Mouse (Mus musculus): ENCODE measurements around the gene Ice2. TPM values are rescaled to one million over a fixed set of nuclear protein-coding genes. Genes with fewer than 3 reads are reported as not detected.
A peak's percentile ranks its signal among the peaks of the same experiment; 100 is the strongest.

Gene Ice2
- total and polyA plus RNA-seq, 3 experiments, result 11.6 to 14.6 TPM; not detected in 1

DNA sequence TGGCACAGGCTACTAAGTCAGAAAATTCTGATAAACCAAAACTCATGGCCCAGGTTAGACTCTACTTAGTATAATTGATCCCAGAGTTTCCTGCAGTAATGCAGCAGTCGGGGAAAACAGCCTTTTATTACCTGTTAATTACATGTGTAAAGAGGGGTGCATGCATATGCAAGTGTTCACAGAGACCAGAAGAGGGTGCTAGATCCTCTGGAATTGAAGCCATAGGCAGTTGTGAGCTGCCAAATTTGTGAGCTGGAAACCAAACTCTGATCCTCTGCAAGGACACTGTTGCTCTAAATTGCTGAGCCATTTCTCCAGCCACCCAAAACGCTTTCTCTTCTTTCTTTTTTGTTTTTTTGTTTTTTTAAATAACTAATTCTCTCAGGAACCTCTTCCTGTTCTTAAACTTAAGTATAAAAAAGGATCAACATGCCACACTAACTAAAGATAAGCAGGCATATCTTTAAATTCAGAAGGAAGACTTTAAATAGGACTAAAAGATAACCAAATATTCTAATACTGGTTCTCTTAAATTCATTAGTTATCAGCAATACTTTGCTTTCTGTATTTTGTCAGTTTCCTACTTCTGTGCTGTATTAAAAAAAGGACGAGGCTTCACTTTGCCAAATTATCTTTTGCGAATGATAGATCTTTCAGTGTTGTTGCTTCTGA, 20.6 kb upstream of the Ice2 start (continued):
- 0 out of 2 replicates have a peak, but pooled peaks have one; percentile 5 for TF ChIP-seq NRF1 (IDR thresholded peaks at IDR 0.05; ENCODE audit: insufficient read depth, low read depth, low read length, poor library complexity, severe bottlenecking)
- no peak for TF ChIP-seq MAZ (IDR thresholded peaks at IDR 0.05; ENCODE audit: low read depth, low read length)
- TF ChIP-seq RCOR1 (IDR thresholded peaks at IDR 0.05; ENCODE audit: low read depth, low read length), result 0 out of 2 replicates have a peak, but pooled peaks have one; percentile 10
- peak; percentile 23 to 59; a peak in 2 of 4 replicates for TF ChIP-seq EP300 (IDR thresholded peaks at IDR 0.05; ENCODE audit: low read depth in 1 of 2, low read length in 2 of 2)
- peak; percentile 56 to 90 (median 72) for TF ChIP-seq CTCF (IDR thresholded peaks at IDR 0.05 in 2 of 3, conservative IDR thresholded peaks at IDR 0.05 in 1 of 3; ENCODE audit: control insufficient read depth in 1 of 3, insufficient read depth in 1 of 3, low read depth in 2 of 3, low read length in 3 of 3, poor library complexity in 1 of 3, severe bottlenecking in 1 of 3)
- peak; percentile 79 for TF ChIP-seq ZC3H11A (IDR thresholded peaks at IDR 0.05; ENCODE audit: low read depth, low read length)
- no peak for TF ChIP-seq JUND (IDR thresholded peaks at IDR 0.05; ENCODE audit: low read depth, low read length)

GRCm38 (mm10) chr9:69377654-69378045, 20.1 kb upstream of the Ice2 start:
- H3K36me3 ChIP-seq (ENCODE audit: control insufficient read depth in 1 of 2, insufficient read depth in 2 of 2, low read length in 2 of 2), result peaks cover 0 to 3% of the 10 kb centered on the region in 2 experiments; a peak in 2 of 4 replicates
- H3K79me2 ChIP-seq (ENCODE audit: control insufficient read depth, insufficient read depth, low read length, poor library complexity), result no peaks in the 10 kb centered on the region
- TF ChIP-seq TBP (IDR thresholded peaks at IDR 0.05; ENCODE audit: low read depth, low read length), result 0 out of 2 replicates have a peak, but pooled peaks have one; percentile 30
- no peak for TF ChIP-seq MYC (IDR thresholded peaks at IDR 0.05; ENCODE audit: low read depth, low read length)
- H3K4me1 ChIP-seq (ENCODE audit: control insufficient read depth in 1 of 2, insufficient read depth in 2 of 2, low read length in 2 of 2), result peaks cover 0 to 9% of the 10 kb centered on the region in 2 experiments; a peak in 3 of 4 replicates
- H3K27ac ChIP-seq (ENCODE audit: control insufficient read depth, low read depth, low read length), result no peak overlapping the region; the same call in 1 of the 2 replicates
- H3K9me3 ChIP-seq (replicated peaks; ENCODE audit: insufficient read depth, low read length), result no peaks in the 10 kb centered on the region
- peak; percentile 47 for DNase-seq (ENCODE audit: low read depth, low spot score)
- H3K4me3 ChIP-seq (ENCODE audit: control insufficient read depth in 1 of 2, insufficient read depth in 1 of 2, low read depth in 2 of 2, low read length in 2 of 2), result peak overlapping the region in 1 of 2 experiments; percentile 7; a peak in 1 of 4 replicates
- H3K27me3 ChIP-seq (ENCODE audit: control insufficient read depth in 1 of 2, insufficient read depth in 2 of 2, low read length in 2 of 2), result peaks cover 0 to 4% of the 10 kb centered on the region in 2 experiments; a peak in 1 of 4 replicates
- H3K9ac ChIP-seq (ENCODE audit: control insufficient read depth, low read depth, low read length, poor library complexity, severe bottlenecking), result no peak overlapping the region

DNA sequence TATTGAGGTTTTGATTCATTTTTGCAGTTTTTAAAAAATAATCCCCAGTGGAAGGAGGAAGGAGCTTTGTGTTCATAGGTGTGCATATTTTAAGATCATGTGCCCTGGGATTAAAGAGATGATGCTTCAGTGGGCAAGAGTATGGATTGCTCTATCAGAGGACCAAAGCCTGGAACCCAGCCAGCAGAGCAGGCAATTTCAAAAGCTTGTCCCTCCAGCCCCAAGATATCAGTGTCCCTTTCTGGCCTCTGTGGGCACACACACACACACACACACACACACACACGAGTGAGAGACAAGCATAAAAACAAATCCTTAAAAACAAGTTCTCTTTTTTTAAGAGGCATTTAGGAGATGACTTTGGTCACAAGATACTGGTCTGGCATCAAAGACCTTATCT, 17.2 kb upstream of the Ice2 start:
- peaks cover 0 to 3% of the 10 kb centered on the region in 2 experiments; a peak in 2 of 4 replicates for H3K36me3 ChIP-seq (ENCODE audit: control insufficient read depth in 1 of 2, insufficient read depth in 2 of 2, low read length in 2 of 2)
- H3K27ac ChIP-seq (ENCODE audit: control insufficient read depth, low read depth, low read length), result no peak overlapping the region
- no peak for TF ChIP-seq USF1 (IDR thresholded peaks at IDR 0.05; ENCODE audit: low read depth, low read length)
- no peak for TF ChIP-seq GATA1 (IDR thresholded peaks at IDR 0.05; ENCODE audit: low read depth, low read length)
- TF ChIP-seq MXI1 (IDR thresholded peaks at IDR 0.05; ENCODE audit: low read depth, low read length), result no peak
- no peak for TF ChIP-seq POLR2A (IDR thresholded peaks at IDR 0.05; ENCODE audit: control insufficient read depth in 1 of 2, insufficient read depth in 1 of 2, low read depth in 1 of 2, low read length in 2 of 2, poor library complexity in 1 of 2)
- no peak for TF ChIP-seq SIN3A (IDR thresholded peaks at IDR 0.05; ENCODE audit: low read length)
- TF ChIP-seq USF2 (IDR thresholded peaks at IDR 0.05; ENCODE audit: borderline replicate concordance in 1 of 2, insufficient read depth in 1 of 2, low read depth in 1 of 2, low read length in 2 of 2), result no peak
- TF ChIP-seq ZNF384 (IDR thresholded peaks at IDR 0.05; ENCODE audit: low read depth, low read length), result no peak
- no peak for TF ChIP-seq POLR2AphosphoS5 (IDR thresholded peaks at IDR 0.05; ENCODE audit: borderline replicate concordance, low read depth, low read length)
- TF ChIP-seq CTCF (IDR thresholded peaks at IDR 0.05 in 2 of 3, conservative IDR thresholded peaks at IDR 0.05 in 1 of 3; ENCODE audit: control insufficient read depth in 1 of 3, insufficient read depth in 1 of 3, low read depth in 2 of 3, low read length in 3 of 3, poor library complexity in 1 of 3, severe bottlenecking in 1 of 3), result no peak
- no peak overlapping the region for H3K4me3 ChIP-seq (ENCODE audit: control insufficient read depth in 1 of 2, insufficient read depth in 1 of 2, low read depth in 2 of 2, low read length in 2 of 2)
- H3K79me2 ChIP-seq (ENCODE audit: control insufficient read depth, insufficient read depth, low read length, poor library complexity), result no peaks in the 10 kb centered on the region
- H3K4me1 ChIP-seq (ENCODE audit: control insufficient read depth in 1 of 2, insufficient read depth in 2 of 2, low read length in 2 of 2), result peaks cover 0 to 9% of the 10 kb centered on the region in 2 experiments; a peak in 3 of 4 replicates
- H3K9me3 ChIP-seq (replicated peaks; ENCODE audit: insufficient read depth, low read length), result no peaks in the 10 kb centered on the region
- peaks cover 0 to 3% of the 10 kb centered on the region in 2 experiments; a peak in 2 of 4 replicates for H3K27me3 ChIP-seq (ENCODE audit: control insufficient read depth in 1 of 2, insufficient read depth in 2 of 2, low read length in 2 of 2)
- no peak overlapping the region for H3K9ac ChIP-seq (ENCODE audit: control insufficient read depth, low read depth, low read length, poor library complexity, severe bottlenecking)
- no peak for DNase-seq (ENCODE audit: low read depth, low spot score)

All from MEL (cell line).